Mouse (Mus musculus): ENCODE data around the gene Olfr71. TPM values are rescaled to one million over a fixed set of nuclear protein-coding genes. Genes with fewer than 3 reads are reported as not detected.

Gene Olfr71
- polyA plus RNA-seq, 1 experiment from 2014 or later = not detected

GRCm38 (mm10) chr4:43675608-43676007, 34.4 kb downstream of the Olfr71 start:
- H3K4me3 ChIP-seq (ENCODE audit: low read depth, low read length) = no peak overlapping the region
- H3K27me3 ChIP-seq (replicated peaks; ENCODE audit: control insufficient read depth, insufficient read depth, low read length) = no peaks in the 10 kb centered on the region
- no peak overlapping the region for H3K9ac ChIP-seq (ENCODE audit: low read depth, low read length)
- DNase-seq (ENCODE audit: low spot score) (no peak), ATAC-seq (replicated peaks; ENCODE audit: low FRiP score) (no peak)
- no peaks in the 10 kb centered on the region for H3K36me3 ChIP-seq (ENCODE audit: control insufficient read depth, insufficient read depth, low read length)
- no peak overlapping the region for H3K27ac ChIP-seq (ENCODE audit: low read depth, low read length)
- WGBS = 66% methylated on average over 4 of the region's 4 CpGs
- no peak overlapping the region for H3K4me2 ChIP-seq
- H3K4me1 ChIP-seq (replicated peaks; ENCODE audit: control insufficient read depth, insufficient read depth, low read length) = no peaks in the 10 kb centered on the region; the same call in 1 of the 2 replicates
- no peaks in the 10 kb centered on the region for H3K9me3 ChIP-seq (ENCODE audit: control insufficient read depth, low read length)

- WGBS = 72% methylated on average over 5 of the region's 5 CpGs
- Histone ChIP-seq H3K4me1 (replicated peaks; ENCODE audit: control insufficient read depth, insufficient read depth, low read length) (peaks cover 1% of the 10 kb centered on the region), H3K9ac (ENCODE audit: low read depth, low read length) (no peak overlapping the region), H3K27ac (ENCODE audit: low read depth, low read length) (no peak overlapping the region), H3K27me3 (replicated peaks; ENCODE audit: control insufficient read depth, insufficient read depth, low read length) (no peaks in the 10 kb centered on the region), H3K4me3 (ENCODE audit: low read depth, low read length) (no peak overlapping the region), H3K4me2 (no peak overlapping the region), H3K9me3 (ENCODE audit: control insufficient read depth, low read length) (no peaks in the 10 kb centered on the region), H3K36me3 (ENCODE audit: control insufficient read depth, insufficient read depth, low read length) (no peaks in the 10 kb centered on the region)
- DNase-seq (ENCODE audit: low spot score) = no peak
- ATAC-seq (replicated peaks; ENCODE audit: low FRiP score) = no peak
Measured at GRCm38 (mm10) chr4:43674974-43675373, 35.1 kb downstream of the Olfr71 start.

GRCm38 (mm10) chr4:43673703-43674102, 36.4 kb downstream of the Olfr71 start:
- 67% methylated on average over 8 of the region's 8 CpGs for WGBS
- Histone ChIP-seq H3K27me3 (replicated peaks; ENCODE audit: control insufficient read depth, insufficient read depth, low read length) (no peaks in the 10 kb centered on the region), H3K27ac (ENCODE audit: low read depth, low read length) (no peak overlapping the region), H3K36me3 (ENCODE audit: control insufficient read depth, insufficient read depth, low read length) (no peaks in the 10 kb centered on the region), H3K4me3 (ENCODE audit: low read depth, low read length) (no peak overlapping the region), H3K9ac (ENCODE audit: low read depth, low read length) (no peak overlapping the region), H3K9me3 (ENCODE audit: control insufficient read depth, low read length) (no peaks in the 10 kb centered on the region), H3K4me1 (replicated peaks; ENCODE audit: control insufficient read depth, insufficient read depth, low read length) (peaks cover 8% of the 10 kb centered on the region), H3K4me2 (no peak overlapping the region)
- DNase-seq (ENCODE audit: low spot score) (no peak), ATAC-seq (replicated peaks; ENCODE audit: low FRiP score) (no peak)

GRCm38 (mm10) chr4:43672070-43672469, 38.0 kb downstream of the Olfr71 start:
- Histone ChIP-seq H3K27me3 (replicated peaks; ENCODE audit: control insufficient read depth, insufficient read depth, low read length) (0 out of 2 replicates have a peak, but pooled peaks cover under 1% of the 10 kb centered on the region), H3K4me1 (replicated peaks; ENCODE audit: control insufficient read depth, insufficient read depth, low read length) (peaks cover 11% of the 10 kb centered on the region), H3K9ac (ENCODE audit: low read depth, low read length) (no peak overlapping the region), H3K4me2 (no peak overlapping the region), H3K9me3 (ENCODE audit: control insufficient read depth, low read length) (no peaks in the 10 kb centered on the region), H3K36me3 (ENCODE audit: control insufficient read depth, insufficient read depth, low read length) (no peaks in the 10 kb centered on the region), H3K4me3 (ENCODE audit: low read depth, low read length) (no peak overlapping the region), H3K27ac (ENCODE audit: low read depth, low read length) (no peak overlapping the region)
- ATAC-seq (replicated peaks; ENCODE audit: low FRiP score) (no peak), DNase-seq (ENCODE audit: low spot score) (peak; percentile 71)
- WGBS = 5% methylated on average over 2 of the region's 2 CpGs

- H3K4me2 ChIP-seq = peak overlapping the region; percentile 96
- peaks cover 11% of the 10 kb centered on the region for H3K4me1 ChIP-seq (replicated peaks; ENCODE audit: control insufficient read depth, insufficient read depth, low read length)
- H3K27ac ChIP-seq (ENCODE audit: low read depth, low read length) = no peak overlapping the region
- H3K36me3 ChIP-seq (ENCODE audit: control insufficient read depth, insufficient read depth, low read length) = no peaks in the 10 kb centered on the region
- peaks cover 16% of the 10 kb centered on the region for H3K27me3 ChIP-seq (replicated peaks; ENCODE audit: control insufficient read depth, insufficient read depth, low read length)
- peak overlapping the region; percentile 76 for H3K9ac ChIP-seq (ENCODE audit: low read depth, low read length)
- peak overlapping the region; percentile 83 for H3K4me3 ChIP-seq (ENCODE audit: low read depth, low read length)
- DNase-seq (ENCODE audit: low spot score) (no peak), ATAC-seq (replicated peaks; ENCODE audit: low FRiP score) (peak; percentile 71)
- no peaks in the 10 kb centered on the region for H3K9me3 ChIP-seq (ENCODE audit: control insufficient read depth, low read length)
- under 1% methylated on average over 25 of the region's 25 CpGs for WGBS
Measured at GRCm38 (mm10) chr4:43669428-43669794, 40.6 kb downstream of the Olfr71 start.

- peak within 1 kb of the TSS; percentile 76 for H3K9ac ChIP-seq (ENCODE audit: low read depth, low read length)
- H3K4me1 ChIP-seq (replicated peaks; ENCODE audit: control insufficient read depth, insufficient read depth, low read length) = peaks cover 11% of the 10 kb centered on the region
- H3K9me3 ChIP-seq (ENCODE audit: control insufficient read depth, low read length) = no peaks in the 10 kb centered on the region
- H3K27ac ChIP-seq (ENCODE audit: low read depth, low read length) = no peak within 1 kb of the TSS
- DNase-seq (ENCODE audit: low spot score) = peak; percentile 87
- no peaks in the 10 kb centered on the region for H3K36me3 ChIP-seq (ENCODE audit: control insufficient read depth, insufficient read depth, low read length)
- H3K4me2 ChIP-seq = peak within 1 kb of the TSS; percentile 96
- H3K4me3 ChIP-seq (ENCODE audit: low read depth, low read length) = peak within 1 kb of the TSS; percentile 83
- H3K27me3 ChIP-seq (replicated peaks; ENCODE audit: control insufficient read depth, insufficient read depth, low read length) = peaks cover 18% of the 10 kb centered on the region
- WGBS = 4% methylated on average over 38 of the region's 41 CpGs
- peak; percentile 93 for ATAC-seq (replicated peaks; ENCODE audit: low FRiP score)
Measured at GRCm38 (mm10) chr4:43668782-43669427, 41.1 kb downstream of the Olfr71 start, which contains the start of the genes Tmem8b and Fam221b. Gene Tmem8b, plus strand, starts transcription at chr4:43668971. Gene Fam221b, minus strand, starts transcription at chr4:43669145.

- Histone ChIP-seq H3K36me3 (ENCODE audit: control insufficient read depth, insufficient read depth, low read length) (no peaks in the 10 kb centered on the region), H3K9me3 (ENCODE audit: control insufficient read depth, low read length) (no peaks in the 10 kb centered on the region), H3K4me1 (replicated peaks; ENCODE audit: control insufficient read depth, insufficient read depth, low read length) (peaks cover 11% of the 10 kb centered on the region), H3K27me3 (replicated peaks; ENCODE audit: control insufficient read depth, insufficient read depth, low read length) (peaks cover 35% of the 10 kb centered on the region), H3K9ac (ENCODE audit: low read depth, low read length) (no peak overlapping the region), H3K4me2 (no peak overlapping the region), H3K4me3 (ENCODE audit: low read depth, low read length) (no peak overlapping the region), H3K27ac (ENCODE audit: low read depth, low read length) (no peak overlapping the region)
- DNase-seq (ENCODE audit: low spot score) (no peak), ATAC-seq (replicated peaks; ENCODE audit: low FRiP score) (no peak)
- 18% methylated on average over 4 of the region's 4 CpGs for WGBS
Measured at GRCm38 (mm10) chr4:43666412-43666811, 43.6 kb downstream of the Olfr71 start.

GRCm38 (mm10) chr4:43657146-43657545, 52.9 kb downstream of the Olfr71 start:
- WGBS = 59% methylated on average over 4 of the region's 4 CpGs
- Histone ChIP-seq H3K36me3 (ENCODE audit: control insufficient read depth, insufficient read depth, low read length) (no peaks in the 10 kb centered on the region), H3K27ac (ENCODE audit: low read depth, low read length) (no peak overlapping the region), H3K4me3 (ENCODE audit: low read depth, low read length) (peak overlapping the region; percentile 90; the same call in 1 of the 2 replicates), H3K4me2 (peak overlapping the region; percentile 91), H3K9ac (ENCODE audit: low read depth, low read length) (no peak overlapping the region), H3K27me3 (replicated peaks; ENCODE audit: control insufficient read depth, insufficient read depth, low read length) (peaks cover 9% of the 10 kb centered on the region), H3K9me3 (ENCODE audit: control insufficient read depth, low read length) (no peaks in the 10 kb centered on the region), H3K4me1 (replicated peaks; ENCODE audit: control insufficient read depth, insufficient read depth, low read length) (peaks cover 5% of the 10 kb centered on the region)
- DNase-seq (ENCODE audit: low spot score) = no peak
- no peak for ATAC-seq (replicated peaks; ENCODE audit: low FRiP score)

Data from liver, embryonic 11.5 days (tissue).